Mouse (Mus musculus): ENCODE results near the gene Ankfn1.

Gene Ankfn1

DNA sequence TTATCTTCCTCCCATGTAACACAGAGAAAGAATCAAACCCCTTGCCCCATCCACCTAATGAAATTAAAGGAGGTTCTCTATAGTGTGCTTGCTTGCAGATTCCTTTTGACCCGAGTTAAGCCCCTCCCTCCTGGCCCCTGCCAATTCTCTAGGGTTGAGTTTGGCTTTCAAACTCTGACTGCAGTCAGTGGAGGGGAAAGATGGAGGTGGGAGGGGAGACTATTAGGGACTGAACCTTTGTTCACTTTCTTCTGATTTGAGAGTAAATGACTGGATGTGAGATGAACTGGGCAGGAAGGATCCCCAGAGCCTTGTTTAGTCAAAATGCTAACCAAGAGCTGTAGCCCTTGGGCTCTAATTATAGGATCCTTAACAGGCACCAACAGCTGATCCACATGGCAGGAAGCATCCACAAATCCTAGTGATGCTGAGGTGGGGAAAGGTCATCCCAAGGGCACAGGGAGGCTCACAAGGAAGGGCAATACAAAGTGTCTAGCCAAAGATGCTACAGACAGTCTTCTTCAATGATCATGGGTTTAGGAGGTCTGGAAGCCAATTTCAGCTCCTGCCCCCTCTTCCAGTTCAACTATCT, 103.4 kb downstream of the Ankfn1 start:
- no peak for DNase-seq

DNA sequence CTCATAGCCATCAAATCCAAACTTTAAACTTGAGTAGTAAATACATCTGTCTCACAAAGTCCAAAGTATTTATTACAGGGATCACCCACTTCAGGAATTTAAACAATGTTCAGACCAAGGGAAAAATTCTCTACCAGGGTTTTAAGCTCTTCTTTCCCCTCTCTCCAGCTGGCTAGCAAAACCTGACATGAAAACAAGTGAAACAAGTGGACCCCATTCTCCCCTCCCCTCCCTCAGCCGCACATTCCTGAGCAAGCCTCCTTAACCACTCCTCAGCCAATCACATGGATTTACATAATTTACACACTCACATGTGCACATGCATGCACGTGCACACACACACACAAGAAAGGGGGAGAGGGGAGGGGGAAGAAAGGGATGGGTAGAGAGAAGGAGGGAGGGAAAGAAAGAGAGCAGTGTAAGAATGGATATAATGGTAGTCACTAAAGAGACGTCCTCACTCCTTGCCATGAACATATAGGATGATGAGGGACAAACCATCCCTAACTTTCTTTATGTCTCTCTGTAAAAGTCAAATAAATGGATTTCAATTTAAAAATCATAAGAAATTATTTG, 104.9 kb downstream of the Ankfn1 start:
- no peak for DNase-seq

DNA sequence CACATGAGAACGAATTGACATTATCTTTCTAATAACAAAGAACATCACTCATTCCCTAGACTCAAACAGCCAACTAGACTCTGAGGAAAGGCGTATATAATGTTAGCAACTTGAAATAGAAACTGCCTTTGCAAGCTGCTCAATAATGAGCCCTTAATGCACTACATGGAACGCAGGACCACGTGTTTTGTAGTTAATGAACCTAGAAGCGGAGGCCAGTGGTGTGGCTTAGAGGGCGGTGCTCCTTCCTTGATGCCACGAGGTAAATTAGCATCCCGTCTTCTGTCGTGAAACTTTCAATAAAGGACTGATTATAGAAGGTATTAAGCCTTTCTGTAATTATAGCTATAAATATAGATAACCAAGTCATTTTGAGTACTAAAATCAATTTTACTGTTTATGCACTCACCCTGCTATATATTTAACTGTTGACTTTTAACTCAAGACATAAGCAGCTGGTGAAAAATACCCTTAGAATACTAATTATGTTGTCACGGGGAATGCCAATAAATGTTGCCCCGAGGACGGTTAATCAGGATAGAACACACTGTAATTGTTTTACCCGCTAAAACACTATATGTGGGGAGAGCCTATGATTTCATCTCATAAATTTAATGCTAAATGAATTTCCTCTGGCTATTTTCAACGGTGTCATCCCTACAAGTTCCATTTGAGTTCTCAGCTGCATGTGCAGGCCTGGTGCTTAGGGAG, 112.1 kb downstream of the Ankfn1 start:
- no peak for DNase-seq

DNA sequence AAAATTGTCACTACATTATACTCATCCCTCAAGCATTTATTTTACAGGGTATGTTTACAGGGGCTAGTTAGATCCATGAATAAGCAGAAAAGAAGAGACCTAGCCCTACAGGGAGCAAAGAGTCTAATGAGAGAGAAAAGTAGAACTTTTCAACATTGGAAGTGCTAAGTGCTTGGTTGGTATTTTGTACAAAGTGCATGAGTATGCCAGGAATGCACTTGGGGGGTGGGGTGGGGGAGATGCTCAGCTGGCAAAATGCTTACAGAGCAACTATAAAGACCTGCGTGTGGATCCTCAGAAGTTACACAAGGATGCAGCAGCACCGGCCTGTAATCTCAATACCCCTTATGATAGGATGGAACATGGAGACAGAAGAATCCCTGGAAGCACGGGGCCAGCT, 118.4 kb downstream of the Ankfn1 start:
- no peak for DNase-seq

DNA sequence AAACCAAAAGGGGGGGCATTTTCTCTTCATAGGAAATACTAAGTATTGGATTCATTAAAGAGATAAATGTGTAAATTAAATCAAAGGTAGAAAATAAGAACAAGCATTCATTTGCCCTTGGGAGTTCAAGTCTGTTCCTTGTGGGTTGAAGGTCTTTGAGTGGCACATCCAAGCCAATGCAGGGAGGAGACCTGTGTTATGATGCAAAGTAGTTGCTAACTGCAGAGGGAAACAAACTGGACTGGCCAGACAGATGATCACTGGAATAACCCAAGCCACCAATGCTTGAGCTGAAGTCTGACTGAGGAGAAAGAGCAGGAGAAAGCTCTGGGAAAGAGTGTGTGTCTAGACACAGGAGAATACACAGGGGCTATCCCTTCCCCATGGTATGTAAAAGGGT, 120.9 kb downstream of the Ankfn1 start:
- no peak for DNase-seq

DNA sequence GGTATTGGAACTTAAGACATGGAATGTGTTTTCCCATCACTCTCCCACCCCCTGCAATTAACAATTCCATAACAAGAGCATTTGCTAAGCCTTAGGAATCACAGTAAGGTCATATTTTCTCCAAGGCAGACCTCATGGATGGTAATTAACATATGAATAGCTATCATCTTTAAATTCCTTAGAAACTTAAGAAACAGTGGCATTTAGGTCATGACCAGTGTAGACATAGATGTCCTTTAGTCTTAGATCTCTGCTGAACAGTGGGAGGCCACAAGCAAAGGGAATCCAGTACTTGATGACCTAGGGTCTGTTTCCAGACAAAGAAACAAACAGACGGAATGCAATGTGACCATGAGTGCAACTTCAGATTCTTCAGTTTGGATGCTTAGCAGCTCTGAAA, 141.7 kb downstream of the Ankfn1 start:
- no peak for DNase-seq

DNA sequence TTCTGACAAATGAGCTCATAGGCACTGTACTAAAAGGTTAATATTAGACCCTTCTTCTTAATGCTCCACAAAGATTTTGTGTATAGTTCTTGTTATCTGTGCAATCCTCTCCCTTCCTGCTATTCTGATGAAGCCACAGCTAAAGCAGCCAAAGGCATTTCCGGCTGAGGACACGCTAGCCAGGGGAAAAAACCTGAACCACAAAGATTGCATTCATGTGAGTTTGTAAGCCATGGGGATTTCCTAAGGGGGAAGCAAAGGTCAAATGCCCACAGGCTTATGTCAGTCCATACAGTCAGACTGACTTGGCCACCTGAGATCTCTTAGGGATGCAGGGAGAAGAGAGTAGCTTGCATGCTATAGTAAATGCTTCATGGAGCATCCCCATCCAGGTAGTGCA, 146.1 kb downstream of the Ankfn1 start:
- DNase-seq = no peak

DNA sequence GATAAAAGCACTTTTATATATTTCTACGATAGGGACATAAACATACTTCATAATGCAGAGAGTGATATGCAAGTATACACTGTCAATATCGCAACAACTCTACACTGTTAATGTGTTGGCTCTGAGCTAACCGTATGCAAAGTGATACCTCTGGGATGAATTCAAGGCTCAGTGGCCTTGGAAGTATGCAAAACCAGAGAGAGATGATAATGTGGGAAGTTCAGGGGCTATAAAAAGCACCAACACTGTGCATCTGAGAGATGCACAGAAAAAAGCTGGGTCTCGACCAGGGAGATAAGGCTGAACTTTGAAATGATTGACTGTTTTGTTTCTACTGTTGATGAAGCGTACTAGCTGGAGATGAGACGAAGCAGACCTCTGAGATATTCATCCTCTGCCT, 148.9 kb downstream of the Ankfn1 start:
- DNase-seq = no peak

DNA sequence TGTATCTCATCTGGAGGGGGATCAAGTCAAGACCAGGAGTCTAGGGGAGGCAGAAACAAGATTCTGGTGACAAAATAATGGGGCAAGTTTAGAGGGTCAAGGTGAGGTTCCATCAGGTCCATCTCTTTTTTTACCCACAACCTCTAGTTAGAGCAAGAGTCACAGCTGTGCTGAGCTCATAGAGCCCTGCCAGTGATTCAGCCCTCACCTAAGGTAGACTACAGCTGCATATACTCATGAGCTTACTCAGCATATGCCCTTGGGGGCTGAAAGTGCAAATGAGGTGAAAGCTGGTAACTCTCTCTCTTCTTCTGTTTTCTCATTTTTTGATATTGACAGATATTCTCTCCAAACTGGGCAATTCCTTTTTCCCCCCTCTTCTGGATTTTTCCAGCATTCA, 150.2 kb downstream of the Ankfn1 start:
- no peak for DNase-seq

DNA sequence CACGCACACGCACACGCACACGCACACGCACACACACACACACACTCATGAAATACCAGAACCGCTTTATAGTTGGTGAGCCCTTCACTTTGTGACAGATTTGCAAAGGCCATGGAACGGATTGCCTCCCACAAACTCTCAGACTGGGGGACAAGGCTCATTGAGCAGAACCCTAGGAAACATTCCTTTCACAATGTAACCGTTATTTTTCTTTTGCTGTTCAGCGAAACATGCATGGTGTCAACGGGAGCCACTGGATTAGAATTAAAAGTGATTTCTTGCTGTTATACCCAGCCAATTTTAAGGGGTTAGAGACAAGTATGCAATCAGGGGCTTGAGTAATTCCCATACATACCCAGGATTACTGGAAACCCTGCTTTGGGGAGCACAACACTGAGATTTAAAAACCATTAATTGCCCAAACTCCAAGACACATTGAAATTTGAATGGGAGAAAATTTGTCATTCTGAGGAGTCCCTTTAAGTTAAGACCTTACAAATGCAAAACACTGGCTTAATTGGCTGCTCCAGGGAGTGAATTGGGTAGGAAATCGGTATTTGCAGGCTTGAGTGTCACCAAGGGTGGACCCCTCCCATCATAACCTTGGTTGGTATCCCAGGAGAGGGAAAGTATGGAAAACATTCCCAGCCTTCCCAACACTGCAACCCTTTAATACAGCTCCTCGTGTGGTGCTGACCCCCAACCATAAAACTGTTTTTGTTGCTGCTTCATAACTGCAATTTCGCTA, 153.6 kb downstream of the Ankfn1 start:
- DNase-seq = no peak

DNA sequence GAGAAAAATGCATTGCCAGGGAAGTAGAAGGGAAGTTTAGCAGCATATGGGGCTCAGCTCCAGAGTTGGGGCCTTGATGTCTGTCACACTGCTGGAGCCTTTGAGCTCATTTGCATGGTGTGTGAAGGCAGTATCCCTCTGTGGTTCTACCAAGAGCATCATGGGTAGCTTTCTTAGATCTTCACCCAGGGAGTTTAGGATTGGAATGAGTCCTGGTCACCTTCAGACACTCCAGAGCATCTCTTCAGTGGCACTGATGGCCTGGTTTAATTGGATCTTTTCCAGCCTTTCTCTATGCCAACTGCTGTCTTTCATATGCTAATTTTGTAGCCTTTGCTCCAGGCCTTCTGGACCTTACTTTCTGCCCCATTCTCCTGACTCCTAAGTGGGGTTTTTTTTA, 157.5 kb downstream of the Ankfn1 start:
- peak in 1 of 2 experiments; percentile 11 for DNase-seq

DNA sequence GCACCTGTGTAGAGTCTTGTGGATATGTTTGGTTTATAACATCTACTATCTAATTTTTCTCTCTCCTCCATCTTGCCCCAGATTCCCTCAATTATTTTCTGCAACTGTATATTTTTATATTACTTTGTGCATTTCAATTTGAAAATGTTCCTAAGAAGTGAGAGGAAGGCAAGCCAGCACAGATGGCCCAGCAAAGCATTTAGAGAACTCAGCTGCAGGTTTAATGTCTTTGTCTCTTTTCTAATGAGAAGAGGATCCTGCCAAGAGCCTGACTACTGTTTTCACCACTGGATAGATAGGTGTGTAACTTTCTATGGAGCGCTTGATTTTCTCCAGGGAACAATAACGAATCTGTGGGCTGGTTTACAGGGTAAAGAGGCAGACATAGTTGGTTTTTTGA, 161.6 kb downstream of the Ankfn1 start:
- DNase-seq = no peak

DNA sequence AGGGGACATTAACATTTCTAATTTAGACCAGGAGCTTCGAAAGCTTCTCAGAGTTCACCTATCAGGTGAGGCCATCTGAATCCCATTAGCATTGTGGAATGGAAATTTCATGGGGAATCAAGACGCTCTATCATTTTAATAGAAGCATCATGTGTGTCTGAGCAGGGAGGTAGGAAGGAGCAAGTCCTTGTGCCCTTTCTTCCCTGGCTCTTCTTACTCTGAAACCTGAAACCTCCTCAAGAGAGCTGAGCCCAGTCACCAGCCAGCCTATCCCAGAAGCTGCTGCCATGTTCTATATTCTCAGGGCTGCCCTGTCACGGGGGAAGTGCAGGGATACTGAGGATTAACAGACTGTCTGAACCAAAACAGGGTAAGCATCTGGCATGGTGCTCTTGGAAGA, 165.9 kb downstream of the Ankfn1 start:
- no peak for DNase-seq

DNA sequence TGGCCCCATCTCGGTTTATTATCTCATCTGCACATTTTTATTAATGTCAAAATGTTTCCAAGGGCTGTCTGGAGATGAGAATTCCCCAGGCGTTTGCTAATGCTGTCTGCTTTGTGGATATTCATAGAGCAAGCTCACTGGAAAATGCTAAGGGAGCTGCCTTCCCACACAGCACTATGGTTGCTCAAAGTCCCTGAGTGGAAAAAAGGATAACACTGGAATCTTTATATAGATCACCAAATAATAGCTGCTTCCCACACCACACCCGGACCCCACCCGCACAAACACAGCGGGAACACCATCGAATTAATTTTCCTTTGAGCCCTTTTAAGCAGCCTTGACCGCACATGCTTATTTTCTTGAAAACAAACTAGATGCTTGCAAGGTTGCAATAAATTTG, 169.4 kb downstream of the Ankfn1 start:
- DNase-seq = no peak

DNA sequence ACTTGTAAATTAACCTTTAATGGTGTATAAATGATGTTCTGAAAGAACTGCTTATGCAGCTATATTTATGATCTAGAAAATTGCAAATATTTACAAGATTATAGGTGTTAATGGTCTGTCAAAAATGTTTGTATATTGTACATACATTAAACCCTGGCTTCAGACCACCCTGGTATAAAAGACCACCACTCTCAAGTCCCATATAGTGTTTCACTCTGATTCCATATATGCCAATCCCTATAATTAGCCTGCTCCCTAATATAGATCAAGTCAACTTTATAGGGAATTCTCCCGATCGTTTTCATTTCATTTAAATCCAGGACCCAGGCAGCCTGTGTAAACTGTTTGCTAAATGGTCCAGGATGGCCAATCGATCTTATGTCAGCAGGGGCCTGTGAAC, 170.2 kb downstream of the Ankfn1 start:
- no peak for DNase-seq

DNA sequence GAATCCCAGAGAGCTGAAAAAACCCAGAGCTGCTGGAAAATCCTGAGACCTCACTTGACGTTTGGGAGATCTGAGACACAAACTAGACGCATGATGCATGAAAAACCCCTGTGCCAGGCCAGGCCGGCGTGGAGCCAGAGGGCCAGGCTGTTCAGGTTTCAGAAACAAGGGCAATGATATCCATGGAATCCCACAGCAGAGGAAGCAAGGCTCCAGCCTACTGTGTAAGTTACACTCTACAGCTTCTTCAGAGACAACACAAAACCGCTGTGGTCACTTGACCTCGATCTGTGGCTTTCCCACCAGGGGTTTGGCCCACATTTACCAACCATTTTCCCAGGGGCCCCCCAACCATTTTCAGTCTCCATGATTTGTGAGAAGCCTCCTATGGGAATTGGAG, 171.1 kb downstream of the Ankfn1 start:
- DNase-seq = no peak

DNA sequence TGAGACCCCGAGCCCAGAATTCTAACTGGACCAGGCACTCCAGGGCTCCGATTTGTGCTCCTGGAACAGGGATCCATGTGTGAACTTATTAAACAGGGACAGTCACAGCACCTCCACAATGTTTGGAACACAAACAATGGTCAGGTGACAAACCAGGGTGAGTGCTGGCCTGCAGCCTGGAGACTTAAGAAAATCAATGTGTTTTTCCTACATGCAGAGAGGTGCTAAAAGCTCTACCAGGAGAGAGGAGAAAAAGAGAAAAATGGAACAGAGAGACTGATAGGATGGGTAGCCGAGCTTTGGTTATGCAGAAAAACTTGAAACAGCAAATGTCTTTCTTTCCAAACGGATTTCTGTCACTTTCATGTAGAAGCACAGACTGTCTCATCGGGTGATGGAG, 174.5 kb downstream of the Ankfn1 start:
- DNase-seq = no peak

DNA sequence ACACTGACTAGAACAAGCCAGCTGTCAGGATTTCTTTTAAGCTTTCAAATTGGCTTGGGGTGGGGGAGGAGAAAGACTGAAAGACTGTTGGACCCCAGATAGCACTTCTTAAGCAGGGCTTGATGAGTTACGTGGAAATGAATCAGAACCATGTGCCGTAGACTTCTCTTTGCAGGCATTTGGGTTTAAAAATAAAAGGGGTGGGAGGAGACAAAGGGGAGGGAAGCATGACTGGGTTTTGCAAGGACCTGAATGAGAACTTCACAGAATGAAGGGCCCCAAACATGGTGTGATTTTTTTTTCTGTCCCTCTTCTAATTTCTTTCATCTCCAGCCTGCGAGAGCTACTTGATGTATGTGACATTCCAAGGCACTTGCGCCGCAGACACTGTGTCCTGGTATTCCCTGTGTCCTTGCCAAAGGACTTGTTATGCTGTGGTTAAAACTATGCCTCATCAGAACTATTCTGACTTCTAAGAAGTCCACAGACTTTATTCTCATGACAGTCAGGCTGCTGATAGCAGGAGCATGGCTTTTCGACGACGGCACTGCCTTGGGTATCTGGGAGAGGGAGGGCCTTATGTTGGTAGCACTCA, 176.4 kb downstream of the Ankfn1 start:
- no peak for DNase-seq

DNA sequence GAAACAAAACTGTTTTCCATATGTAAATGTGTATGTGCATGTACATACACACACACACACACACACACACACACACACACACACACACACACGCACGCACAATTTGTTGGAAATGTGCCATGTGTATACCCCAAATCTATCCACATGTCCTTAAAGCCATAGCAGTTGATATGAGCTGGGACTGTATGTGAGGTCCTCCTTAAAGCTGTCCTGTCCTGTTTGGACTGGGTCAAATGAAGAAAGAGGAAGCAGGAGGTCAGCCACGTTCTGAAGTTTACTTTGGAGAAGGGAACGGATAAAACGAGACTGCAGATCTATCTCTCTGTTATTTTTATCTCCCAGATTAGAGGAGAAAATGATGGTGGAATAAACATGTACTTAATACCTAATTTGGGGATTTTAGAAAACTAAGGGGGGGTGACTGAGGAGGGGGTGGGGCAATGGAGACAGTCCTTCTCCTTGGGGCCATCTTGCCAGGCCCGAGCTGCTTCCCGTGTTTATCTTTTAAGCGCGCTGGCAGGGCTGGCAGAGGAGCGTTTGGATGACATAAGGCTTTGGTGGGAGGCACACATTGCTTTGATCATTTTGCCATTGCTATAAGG, 187.1 kb downstream of the Ankfn1 start:
- no peak for DNase-seq

DNA sequence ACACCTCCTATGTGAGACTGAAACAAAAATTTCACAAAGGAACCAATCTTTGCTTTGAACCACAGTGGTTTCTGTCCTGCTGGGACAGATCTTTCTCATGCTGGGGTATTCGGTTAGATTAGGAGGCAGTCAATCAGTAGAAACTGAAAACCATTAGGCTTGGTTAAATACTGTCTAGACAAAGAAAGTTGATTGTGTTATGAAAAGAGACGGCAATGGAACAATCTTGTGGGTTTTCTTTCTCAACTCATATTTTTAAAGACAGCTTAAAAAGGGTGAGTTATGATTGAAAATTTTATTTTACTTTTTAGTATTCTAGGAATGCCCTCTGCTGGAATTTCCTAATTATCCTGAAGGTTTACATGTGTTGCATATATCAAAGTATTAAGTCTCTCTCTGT, 191.1 kb downstream of the Ankfn1 start:
- no peak for DNase-seq

DNA sequence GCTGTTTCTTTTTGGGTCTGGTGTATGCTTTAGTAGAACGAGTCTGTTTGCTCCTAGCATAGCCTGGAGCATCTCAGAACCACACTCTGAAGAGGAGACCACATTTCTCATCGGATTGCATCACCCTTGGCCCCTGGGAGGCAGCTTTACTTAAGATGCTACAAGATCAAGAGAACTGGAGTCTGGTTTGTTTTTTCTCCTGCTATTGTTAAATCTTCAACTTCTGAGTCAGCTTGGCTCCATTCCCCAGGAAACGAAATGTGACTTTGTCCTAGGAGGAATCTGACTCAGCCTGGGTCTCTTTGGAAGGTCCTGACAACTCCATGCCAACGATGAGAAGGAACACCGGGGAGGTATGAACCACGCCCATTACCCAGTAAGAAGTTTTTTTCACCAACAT, 197.6 kb downstream of the Ankfn1 start:
- no peak for DNase-seq

DNA sequence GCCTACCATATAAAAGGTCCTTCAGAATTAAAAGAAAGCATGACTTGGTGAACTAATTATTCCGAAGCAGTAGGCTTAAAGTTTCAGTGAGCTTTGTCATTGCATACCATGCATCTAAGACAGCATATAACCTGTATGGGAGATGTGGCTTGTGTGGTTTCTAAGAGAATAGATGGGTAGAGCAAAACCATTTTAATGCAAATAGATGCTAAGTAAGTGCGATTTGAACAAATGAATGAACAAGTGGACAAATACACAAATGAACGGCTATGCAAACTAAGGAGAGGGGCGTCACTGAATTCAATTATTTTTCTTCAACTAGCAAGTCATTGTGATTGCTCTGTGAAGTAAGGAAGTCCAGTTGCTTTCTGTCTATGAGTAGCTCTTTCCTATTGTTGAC, 198.3 kb downstream of the Ankfn1 start:
- no peak for DNase-seq

DNA sequence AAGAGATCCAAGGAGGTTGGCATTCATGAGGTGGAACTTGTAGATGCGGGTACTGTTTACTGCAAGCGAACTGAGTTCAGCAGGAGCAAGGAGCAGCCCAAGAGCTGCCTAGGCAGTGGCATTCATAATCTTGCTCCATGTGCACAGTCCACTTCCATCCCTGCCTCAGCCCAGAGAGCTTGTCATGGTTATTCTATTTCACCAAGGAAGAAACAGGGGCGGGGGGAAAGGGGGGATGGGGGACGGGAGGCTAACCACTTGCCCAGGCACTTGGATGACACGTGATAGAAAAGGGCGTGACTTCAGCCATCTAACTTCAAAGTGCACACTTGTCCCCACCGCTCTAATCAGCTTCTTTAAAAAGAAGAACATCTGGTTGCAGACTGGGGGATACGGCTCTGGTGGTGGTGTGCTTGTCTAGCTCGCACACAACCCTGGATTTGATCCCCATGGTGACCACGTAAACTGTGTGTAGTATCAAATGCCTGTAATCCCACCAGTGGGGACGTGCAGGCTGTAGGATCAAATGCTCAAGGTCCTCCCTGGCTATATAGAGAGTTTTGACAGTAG, 203.1 kb downstream of the Ankfn1 start:
- no peak for DNase-seq
